Mouse (Mus musculus) heart, postnatal 0 days (tissue): Measurements from ENCODE around the gene Numa1. TPM values are rescaled to one million over a fixed set of nuclear protein-coding genes. Genes with fewer than 3 reads are reported as not detected.

Source experiments
- ATAC-seq: fragments of 200-750 bp; cut with Nextera tagmentation; 2 replicates; pipeline ENCODE4 v1.8.0; 2017; ENCODE audit warnings: low read depth, moderate number of reproducible peaks, moderate library complexity; ENCODE audit not compliant: insufficient read depth
- DNase-seq: peaks from one replicate; pipeline ENCODE4 v3.0.0-alpha.2; 2016; ENCODE audit warnings: low spot score
- H3K27ac ChIP-seq: fragments of 300-500 bp; sonication (generic); 2 replicates; pipeline ENCODE4 v1.5.1; 2014; ENCODE audit warnings: low read depth, mild to moderate bottlenecking
- H3K27me3 ChIP-seq: fragments of 300-500 bp; sonication (generic); 2 replicates; pipeline ENCODE4 v1.6.1; 2014; ENCODE audit warnings: low read length, mixed read lengths; ENCODE audit not compliant: control insufficient read depth, insufficient read depth
- H3K36me3 ChIP-seq: fragments of 300-500 bp; sonication (generic); replicated peaks from 2 replicates; pipeline ENCODE4 v1.6.1; 2014; ENCODE audit warnings: low read length, mixed read lengths; ENCODE audit not compliant: control insufficient read depth, insufficient read depth
- H3K4me1 ChIP-seq: fragments of 300-500 bp; sonication (generic); 2 replicates; pipeline ENCODE4 v1.6.1; 2014; ENCODE audit warnings: antibody characterized with exemption; ENCODE audit not compliant: control insufficient read depth, insufficient read depth
- H3K4me2 ChIP-seq: fragments of 300-500 bp; sonication (generic); 2 replicates; pipeline ENCODE4 v1.6.1; 2014; ENCODE audit warnings: low read depth, mild to moderate bottlenecking, low read length, moderate library complexity
- H3K4me3 ChIP-seq: fragments of 300-500 bp; sonication (generic); 2 replicates; pipeline ENCODE4 v1.5.1; 2014; ENCODE audit warnings: low read depth, low read length
- H3K9ac ChIP-seq: fragments of 300-500 bp; sonication (generic); replicated peaks from 2 replicates; pipeline ENCODE4 v1.6.1; 2014; ENCODE audit warnings: low read depth, low read length, mixed read lengths
- H3K9me3 ChIP-seq: fragments of 300-500 bp; sonication (generic); replicated peaks from 2 replicates; pipeline ENCODE4 v1.6.1; 2016; ENCODE audit warnings: low read length; ENCODE audit not compliant: control insufficient read depth
- CTCF ChIP-seq: IDR thresholded peaks from 2 replicates; pipeline ENCODE4 v1.5.1; 2016; ENCODE audit warnings: antibody characterized with exemption, control low read depth, low read depth
- EP300 ChIP-seq: IDR thresholded peaks from 2 replicates; pipeline ENCODE4 v1.6.1; 2016; ENCODE audit warnings: antibody characterized with exemption, low read depth
- WGBS: fragments of 180-500 bp; shearing (Covaris S2); extraction: QIAGEN DNeasy Blood & Tissue Kit; methylation state at CpG from one replicate; pipeline ENCODE4 v1.1.7; 2014; 5-methylcytosine and 5-hydroxymethylcytosine counted together
- polyA plus RNA-seq: library from polyadenylated mRNA; unstranded; fragments of >200 nt; fragmentation: Nextera tagmentation; extraction: Ambion mirVana; gene quantifications from 2 replicates; pipeline ENCODE4 v1.2.1, GENCODE M21; 2015
- total RNA-seq: library from RNA; depleted of rRNA; stranded (reverse); fragments of >200 nt; gene quantifications from 2 replicates; pipeline ENCODE4 v1.2.3, GENCODE M21; 2014; ENCODE audit warnings: low replicate concordance

Numa1 gene
- total and polyA plus RNA-seq, 2 experiments from 2014 or later: 23.4 to 75.3 TPM

- H3K27ac ChIP-seq: no peak overlapping the region
- ATAC-seq (no peak), DNase-seq (no peak)
- H3K4me3 ChIP-seq: no peak overlapping the region
- H3K27me3 ChIP-seq: no peaks in the 10 kb centered on the region
- TF ChIP-seq CTCF (no peak), EP300 (no peak)
- peaks cover 95% of the 10 kb centered on the region for H3K36me3 ChIP-seq
- WGBS: 90% methylated on average over 1 of the region's 1 CpGs
- no peak overlapping the region for H3K9ac ChIP-seq
- no peaks in the 10 kb centered on the region for H3K9me3 ChIP-seq
- H3K4me1 ChIP-seq: no peaks in the 10 kb centered on the region
- H3K4me2 ChIP-seq: no peak overlapping the region
Observed at GRCm38 (mm10) chr7:102006520-102006919, 72.6 kb downstream of the Numa1 start.

GRCm38 (mm10) chr7:102011855-102012254, 77.9 kb downstream of the Numa1 start:
- Histone ChIP-seq H3K27me3 (no peaks in the 10 kb centered on the region), H3K27ac (0 out of 2 replicates have a peak overlapping the region, but pooled peaks have one; percentile 15), H3K9me3 (no peaks in the 10 kb centered on the region), H3K36me3 (peaks cover 100% of the 10 kb centered on the region), H3K4me2 (no peak overlapping the region), H3K9ac (no peak overlapping the region), H3K4me3 (no peak overlapping the region), H3K4me1 (no peaks in the 10 kb centered on the region)
- DNase-seq (no peak), ATAC-seq (no peak)
- 96% methylated on average over 9 of the region's 9 CpGs for WGBS
- TF ChIP-seq EP300 (no peak), CTCF (no peak)

GRCm38 (mm10) chr7:102013416-102013815, 79.5 kb downstream of the Numa1 start:
- ATAC-seq (no peak), DNase-seq (no peak)
- Histone ChIP-seq H3K27me3 (no peaks in the 10 kb centered on the region), H3K4me1 (peaks cover 12% of the 10 kb centered on the region; the same call in 1 of the 2 replicates), H3K4me2 (no peak overlapping the region), H3K27ac (no peak overlapping the region), H3K36me3 (peaks cover 85% of the 10 kb centered on the region), H3K9ac (no peak overlapping the region), H3K9me3 (no peaks in the 10 kb centered on the region), H3K4me3 (no peak overlapping the region)
- WGBS: 78% methylated on average over 8 of the region's 8 CpGs
- TF ChIP-seq CTCF: no peak
- TF ChIP-seq EP300: no peak

GRCm38 (mm10) chr7:102014995-102015394, 81.1 kb downstream of the Numa1 start:
- Histone ChIP-seq H3K9ac (no peak overlapping the region), H3K36me3 (peaks cover 69% of the 10 kb centered on the region), H3K4me2 (no peak overlapping the region), H3K27me3 (no peaks in the 10 kb centered on the region), H3K9me3 (no peaks in the 10 kb centered on the region), H3K4me3 (no peak overlapping the region), H3K4me1 (peaks cover 15% of the 10 kb centered on the region; the same call in 1 of the 2 replicates), H3K27ac (no peak overlapping the region)
- 84% methylated on average over 2 of the region's 2 CpGs for WGBS
- DNase-seq: no peak
- ATAC-seq: no peak
- no peak for TF ChIP-seq CTCF
- TF ChIP-seq EP300: no peak

GRCm38 (mm10) chr7:102016936-102017335, 83.0 kb downstream of the Numa1 start:
- H3K27me3 ChIP-seq: no peaks in the 10 kb centered on the region
- peak overlapping the region; percentile 78; the same call in 1 of the 2 replicates for H3K27ac ChIP-seq
- H3K4me1 ChIP-seq: peaks cover 15% of the 10 kb centered on the region; the same call in 1 of the 2 replicates
- H3K9ac ChIP-seq: no peak overlapping the region
- H3K4me3 ChIP-seq: peak overlapping the region; percentile 4; the same call in 1 of the 2 replicates
- H3K36me3 ChIP-seq: peaks cover 51% of the 10 kb centered on the region
- no peak for TF ChIP-seq EP300
- no peak for TF ChIP-seq CTCF
- H3K4me2 ChIP-seq: peak overlapping the region; percentile 41
- DNase-seq (no peak), ATAC-seq (no peak)
- no peaks in the 10 kb centered on the region for H3K9me3 ChIP-seq
- WGBS: 76% methylated on average over 4 of the region's 4 CpGs

- Histone ChIP-seq H3K4me2 (peak overlapping the region; percentile 41), H3K4me1 (peaks cover 15% of the 10 kb centered on the region; the same call in 1 of the 2 replicates), H3K36me3 (peaks cover 51% of the 10 kb centered on the region), H3K27me3 (no peaks in the 10 kb centered on the region), H3K4me3 (peak overlapping the region; percentile 4; the same call in 1 of the 2 replicates), H3K9me3 (no peaks in the 10 kb centered on the region), H3K27ac (peak overlapping the region; percentile 78), H3K9ac (no peak overlapping the region)
- ATAC-seq (no peak), DNase-seq (peak; percentile 29)
- TF ChIP-seq EP300: no peak
- no peak for TF ChIP-seq CTCF
- WGBS: 57% methylated on average over 5 of the region's 5 CpGs
Observed at GRCm38 (mm10) chr7:102017452-102017851, 83.5 kb downstream of the Numa1 start.
